Mouse (Mus musculus) effector memory CD4-positive, alpha-beta T cell, adult 7 months (primary cell): ENCODE measurements around the gene Fahd1. TPM values are rescaled to one million over a fixed set of nuclear protein-coding genes. Genes with fewer than 3 reads are reported as not detected.

Experiments used
- polyA plus RNA-seq: library from polyadenylated mRNA; unstranded; fragments of 100-300 nt; shearing (Covaris generic); gene quantifications from one replicate; pipeline ENCODE4 v1.2.1, GENCODE M21; 2017

Fahd1 gene
- polyA plus RNA-seq = 0.34 TPM

DNA sequence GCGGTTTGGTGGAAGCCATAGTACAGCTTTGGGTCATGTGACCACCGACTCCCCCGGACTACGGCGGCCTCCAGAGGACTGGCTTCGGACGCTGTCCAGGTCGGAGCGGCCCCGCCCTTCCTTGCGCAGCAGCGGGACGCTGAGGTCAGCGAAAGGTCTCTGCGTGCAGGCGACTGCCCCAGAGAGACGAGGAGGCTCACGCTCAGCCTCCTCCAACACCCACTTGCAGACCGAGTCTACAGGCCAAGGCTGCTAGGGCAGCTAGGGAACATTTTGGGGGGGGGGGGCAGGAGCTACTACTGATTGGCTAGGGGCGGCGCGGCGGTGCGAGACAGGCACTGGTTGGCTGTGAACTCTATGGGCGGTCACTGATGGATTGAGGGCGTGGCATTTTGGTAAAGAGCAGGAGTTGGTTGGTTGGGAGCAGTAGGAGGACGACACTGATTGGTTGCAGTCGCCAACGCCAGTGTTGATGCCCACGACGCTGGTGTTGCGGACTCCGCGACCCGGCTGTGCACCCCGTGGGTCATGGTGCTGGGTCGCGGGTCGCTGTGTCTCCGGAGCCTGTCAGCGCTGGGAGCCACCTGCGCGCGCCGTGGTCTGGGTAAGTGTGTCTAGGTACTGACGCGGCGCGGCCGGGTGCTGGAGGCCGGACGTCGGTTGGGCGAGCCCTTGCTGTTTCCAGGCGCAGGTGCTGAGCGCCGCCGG, at the start of gene Fahd1:
Fahd1 (minus strand) TSS at position 300 of the 708 bp plus-strand sequence.

DNA sequence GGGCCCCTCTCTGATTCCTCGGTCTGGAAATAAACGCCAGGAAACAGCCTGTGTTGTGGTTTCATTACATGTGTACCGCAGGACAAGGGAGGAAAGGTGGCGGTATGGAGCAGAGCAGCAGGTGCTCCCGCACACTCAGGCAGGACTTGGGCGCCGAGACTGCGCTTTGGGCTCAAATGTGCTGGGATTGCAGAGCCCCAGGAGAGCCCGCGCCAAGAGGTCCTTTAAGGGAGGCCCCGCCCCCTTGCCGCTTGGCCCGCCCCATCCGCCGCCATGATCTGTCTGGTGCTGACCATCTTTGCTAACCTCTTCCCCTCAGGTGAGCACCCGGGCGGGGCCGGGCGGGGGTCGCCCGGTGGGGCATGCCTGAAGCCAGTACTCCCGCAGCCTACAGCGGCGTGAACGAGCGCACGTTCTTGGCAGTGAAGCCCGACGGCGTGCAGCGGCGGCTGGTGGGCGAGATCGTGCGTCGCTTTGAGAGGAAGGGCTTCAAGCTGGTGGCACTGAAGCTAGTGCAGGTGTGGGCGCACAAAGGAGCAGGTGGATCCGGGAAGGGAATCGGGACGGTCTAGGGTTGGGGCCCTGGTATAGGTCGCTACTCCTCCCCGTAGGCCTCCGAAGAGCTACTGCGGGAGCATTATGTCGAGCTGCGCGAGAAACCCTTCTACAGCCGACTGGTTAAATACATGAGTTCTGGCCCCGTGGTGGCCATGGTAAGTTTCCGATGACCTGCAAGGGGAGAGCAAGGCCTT, 46.3 kb upstream of the Fahd1 start, which contains the start of gene Nme3:
Nme3 (plus strand) TSS at position 260 of the 752 bp plus-strand sequence.

DNA sequence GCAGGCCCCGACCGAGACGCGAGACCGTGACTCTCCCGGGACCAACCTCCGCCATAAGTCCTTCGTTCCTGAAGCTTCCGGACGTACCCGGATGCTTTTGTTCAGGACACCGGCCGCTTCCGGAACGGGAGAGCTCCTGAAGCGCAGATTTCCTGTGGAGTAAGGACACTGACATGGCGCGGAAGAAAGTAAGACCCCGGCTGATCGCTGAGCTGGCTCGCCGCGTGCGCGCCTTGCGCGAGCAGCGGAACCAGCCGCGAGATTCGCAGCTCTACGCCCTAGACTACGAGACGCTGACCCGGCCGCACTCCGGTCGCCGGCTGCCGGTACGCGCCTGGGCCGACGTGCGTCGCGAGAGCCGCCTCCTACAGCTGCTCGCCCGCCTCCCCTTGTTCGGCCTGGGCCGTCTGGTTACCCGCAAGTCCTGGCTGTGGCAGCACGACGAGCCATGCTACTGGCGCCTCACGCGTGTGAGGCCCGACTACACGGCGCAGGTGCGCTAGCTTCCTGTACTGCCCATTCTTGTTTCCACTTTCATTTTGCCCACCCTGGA, 44.9 kb upstream of the Fahd1 start, which contains the start of the genes Eme2 and Mrps34:
Eme2 (minus strand) TSS at position 93 of the 553 bp plus-strand sequence.
Mrps34 (plus strand) TSS at position 122 of the 553 bp plus-strand sequence.

DNA sequence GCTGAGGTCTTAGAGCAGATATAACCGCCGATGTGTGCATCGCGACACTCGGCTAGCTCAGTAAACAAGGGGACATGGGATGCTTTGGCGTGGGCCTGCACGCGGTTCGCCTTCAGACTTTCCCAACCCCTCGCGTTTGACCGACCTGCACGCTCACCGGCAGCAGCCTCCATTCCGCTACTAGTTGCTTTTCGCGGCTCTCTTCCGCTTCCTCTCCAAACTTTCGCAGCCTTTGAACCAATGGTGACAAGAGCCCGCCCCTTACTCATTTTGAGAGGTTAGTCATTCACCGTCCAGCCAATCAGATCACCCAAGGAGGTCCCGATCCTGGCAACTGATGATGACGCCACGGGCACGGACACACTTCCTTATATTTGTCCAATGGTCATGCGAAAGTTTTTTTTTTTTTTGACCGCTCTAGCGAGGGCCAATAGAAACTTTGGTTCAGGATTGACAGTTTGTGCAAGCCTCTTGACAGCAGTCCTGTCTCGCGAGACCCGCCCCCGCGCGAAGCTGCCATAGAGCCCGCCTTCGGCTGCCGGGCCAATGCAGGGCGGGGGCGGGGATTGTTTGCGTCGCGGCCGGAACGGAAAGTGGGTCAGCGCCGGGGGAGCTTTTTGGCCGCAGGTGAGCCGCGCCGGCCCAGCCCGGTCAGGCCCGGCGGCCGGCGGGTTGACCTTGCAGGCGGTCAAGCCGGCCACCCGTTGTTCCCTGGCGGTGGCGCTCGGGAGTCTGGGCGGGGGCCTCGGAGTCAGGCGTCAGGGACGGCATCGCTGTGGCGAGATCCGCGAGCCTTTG, 36.2 kb upstream of the Fahd1 start, which contains the start of the genes Nubp2 and Spsb3:
Nubp2 (minus strand) TSS at position 216 of the 798 bp plus-strand sequence.
Spsb3 (plus strand) TSS at position 510 of the 798 bp plus-strand sequence.

DNA sequence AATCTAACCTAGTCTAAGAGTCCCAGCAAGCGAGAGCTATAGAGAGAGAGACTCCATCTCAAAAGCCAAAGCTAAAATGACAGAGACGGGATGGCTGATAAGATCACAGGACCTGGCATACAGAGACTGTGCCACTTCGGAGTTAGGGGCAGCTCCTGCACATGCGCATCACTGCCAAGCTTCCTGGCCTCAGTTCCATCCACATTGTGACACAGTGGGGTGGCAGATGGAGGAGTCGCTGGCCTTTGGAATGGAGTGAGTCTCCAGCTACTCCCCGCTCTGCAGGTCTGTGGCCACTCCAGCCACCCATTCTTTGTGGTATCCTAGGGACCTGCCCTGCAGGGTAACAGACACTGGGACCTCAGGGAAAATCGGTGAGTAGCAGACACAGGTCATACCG, 15.6 kb upstream of the Fahd1 start, which contains the start of gene Igfals:
Igfals (plus strand) TSS at position 222 of the 400 bp plus-strand sequence.

DNA sequence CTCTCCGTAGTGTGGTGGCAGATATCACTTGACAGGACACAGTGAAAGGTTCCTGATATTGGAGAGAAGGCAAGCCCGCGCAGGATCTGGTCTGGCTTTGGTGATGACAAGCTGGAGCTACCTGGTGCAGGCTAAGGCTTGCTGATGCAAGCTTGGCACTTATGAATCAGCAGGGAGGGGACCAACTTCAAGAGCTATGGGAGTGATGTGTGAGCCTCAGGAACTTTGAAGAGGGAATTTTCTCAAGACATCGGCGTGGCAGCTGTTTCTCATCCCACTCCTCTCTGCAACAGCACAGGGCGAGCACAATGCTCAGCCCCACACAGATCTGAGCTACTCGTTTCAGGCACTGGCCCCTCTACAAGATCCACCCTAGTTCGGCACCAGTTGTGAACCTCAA, 10.3 kb downstream of the Fahd1 start, which contains the start of gene Hagh:
Hagh (plus strand) TSS at position 302 of the 400 bp plus-strand sequence.

DNA sequence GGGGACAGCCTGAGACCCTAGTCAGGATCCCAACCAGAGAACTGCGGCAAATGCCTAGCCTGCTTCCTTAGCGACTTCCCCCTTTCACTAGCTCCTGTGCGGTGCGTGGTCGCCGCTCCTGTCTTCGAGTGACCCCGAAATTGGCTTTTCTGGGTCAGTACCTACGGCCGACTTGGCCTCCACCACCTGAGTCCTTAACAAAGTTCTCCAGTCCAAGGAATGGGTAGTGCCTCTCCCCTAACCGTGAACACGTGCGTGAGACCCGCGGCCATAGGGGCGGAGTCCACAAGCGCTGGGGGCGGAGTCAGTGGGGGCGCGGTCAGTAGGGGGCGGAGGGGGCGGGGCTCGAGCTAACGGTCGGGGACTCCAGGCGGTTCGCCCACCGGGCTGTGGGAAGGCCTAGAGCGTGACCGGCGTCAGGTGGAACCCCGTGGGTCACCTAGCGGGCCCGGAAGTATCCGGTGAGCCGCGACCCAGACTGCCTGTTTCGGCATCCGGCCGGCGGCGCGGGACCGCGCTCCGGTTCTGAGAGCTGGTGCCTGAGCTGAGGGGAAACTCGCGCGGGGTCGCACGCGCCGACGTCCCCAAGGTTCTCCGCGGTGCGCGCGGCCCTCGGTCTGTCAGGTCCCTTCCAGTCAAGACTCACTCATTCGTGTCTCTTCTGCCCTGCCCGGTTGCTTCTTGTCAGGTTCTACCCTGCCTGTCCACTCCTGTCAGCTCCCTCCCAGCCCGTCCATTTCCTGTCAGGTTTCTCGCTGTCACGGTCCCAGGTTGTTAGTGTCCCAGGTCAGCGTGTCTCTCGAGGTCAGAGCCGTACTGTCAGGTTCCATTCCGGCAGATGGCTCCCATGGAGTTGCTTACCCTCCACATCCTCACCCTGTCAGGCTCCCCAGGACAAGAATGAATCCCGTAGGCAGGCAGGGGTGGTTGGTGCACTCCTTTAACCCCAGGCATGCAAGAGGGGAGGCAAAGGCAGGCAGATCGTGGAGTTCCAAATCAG, 45.9 kb downstream of the Fahd1 start, which contains the start of gene Meiob:
Meiob (plus strand) TSS at position 338 of the 1,000 bp plus-strand sequence.

Other genes with a start within 250 kb of the Fahd1 start
- gene Tsc2, start 217.7 kb downstream of the Fahd1 start, polyA plus RNA-seq = 34.6 TPM
- 3.4 TPM for gene Nthl1, start 217.7 kb downstream of the Fahd1 start, polyA plus RNA-seq
- not detected for gene Slc9a3r2, start 200.0 kb downstream of the Fahd1 start, polyA plus RNA-seq
- not detected for gene Npw, start 191.9 kb downstream of the Fahd1 start, polyA plus RNA-seq
- 17.8 TPM for gene Zfp598, start 180.7 kb downstream of the Fahd1 start, polyA plus RNA-seq
- 1.9 TPM for gene Syngr3, start 160.4 kb downstream of the Fahd1 start, polyA plus RNA-seq
- 27.8 TPM for gene Gfer, start 154.2 kb downstream of the Fahd1 start, polyA plus RNA-seq
- 2.1 TPM for gene Noxo1, start 154.1 kb downstream of the Fahd1 start, polyA plus RNA-seq
- 45.0 TPM for gene Tbl3, start 142.7 kb downstream of the Fahd1 start, polyA plus RNA-seq
- gene Rnf151, start 132.3 kb downstream of the Fahd1 start, polyA plus RNA-seq = not detected
- gene Rps2, start 132.2 kb downstream of the Fahd1 start, polyA plus RNA-seq = 933 TPM
- gene Ndufb10, start 125.9 kb downstream of the Fahd1 start, polyA plus RNA-seq = 150 TPM
- not detected for gene Rpl3l, start 122.5 kb downstream of the Fahd1 start, polyA plus RNA-seq
- 9.2 TPM for gene Msrb1, start 113.7 kb downstream of the Fahd1 start, polyA plus RNA-seq
- not detected for gene Hs3st6, start 97.4 kb downstream of the Fahd1 start, polyA plus RNA-seq
- not detected for gene Meiob, start 46.1 kb downstream of the Fahd1 start, polyA plus RNA-seq
- 30.3 TPM for gene Hagh, start 10.2 kb downstream of the Fahd1 start, polyA plus RNA-seq
- not detected for gene Igfals, start 15.6 kb upstream of the Fahd1 start, polyA plus RNA-seq
- 65.8 TPM for gene Nubp2, start 36.0 kb upstream of the Fahd1 start, polyA plus RNA-seq
- 82.4 TPM for gene Spsb3, start 36.3 kb upstream of the Fahd1 start, polyA plus RNA-seq
- 22.2 TPM for gene Eme2, start 44.7 kb upstream of the Fahd1 start, polyA plus RNA-seq
- gene Mrps34, start 44.8 kb upstream of the Fahd1 start, polyA plus RNA-seq = 49.7 TPM
- gene Nme3, start 46.1 kb upstream of the Fahd1 start, polyA plus RNA-seq = 26.7 TPM
- 50.7 TPM for gene Mapk8ip3, start 86.6 kb upstream of the Fahd1 start, polyA plus RNA-seq
- 23.0 TPM for gene Jpt2, start 110.3 kb upstream of the Fahd1 start, polyA plus RNA-seq
- gene Cramp1l, start 165.4 kb upstream of the Fahd1 start, polyA plus RNA-seq = 10.3 TPM
- gene Ift140, start 165.7 kb upstream of the Fahd1 start, polyA plus RNA-seq = 15.0 TPM
- 0.29 TPM for gene Tmem204, start 233.2 kb upstream of the Fahd1 start, polyA plus RNA-seq